Mouse (Mus musculus) kidney, postnatal 0 days (tissue): ENCODE data around the gene Cdc42bpa. TPM values are rescaled to one million over a fixed set of nuclear protein-coding genes. Genes with fewer than 3 reads are reported as not detected.
A peak's percentile ranks its signal among the peaks of the same experiment; 100 is the strongest.
"Not testable (repeated sequence)": the region's sequence is repeated elsewhere in the genome, so short reads cannot be mapped to it uniquely, and the experiment has no call there.

Source experiments
- ATAC-seq: fragments of 200-750 bp; cut with Nextera tagmentation; replicated peaks from 2 replicates; pipeline ENCODE4 v1.8.0; 2017; ENCODE audit warnings: low read depth, moderate number of reproducible peaks, moderate TSS enrichment, moderate library complexity; ENCODE audit not compliant: low FRiP score
- DNase-seq: peaks from one replicate; pipeline ENCODE4 v3.0.0-alpha.2; 2016; ENCODE audit warnings: low spot score
- H3K27ac ChIP-seq: fragments of 300-500 bp; sonication (generic); 2 replicates; pipeline ENCODE4 v1.5.1; 2014; ENCODE audit warnings: mild to moderate bottlenecking
- H3K27me3 ChIP-seq: fragments of 300-500 bp; sonication (generic); 2 replicates; pipeline ENCODE4 v1.6.1; 2014; ENCODE audit warnings: low read length, mixed read lengths; ENCODE audit not compliant: insufficient read depth
- H3K36me3 ChIP-seq: fragments of 300-500 bp; sonication (generic); 2 replicates; pipeline ENCODE4 v1.6.1; 2014; ENCODE audit warnings: low read length, mixed read lengths; ENCODE audit not compliant: insufficient read depth
- H3K4me1 ChIP-seq: fragments of 300-500 bp; sonication (generic); replicated peaks from 2 replicates; pipeline ENCODE4 v1.6.1; 2014; ENCODE audit warnings: antibody characterized with exemption, low read length, mixed read lengths; ENCODE audit not compliant: insufficient read depth
- H3K4me2 ChIP-seq: fragments of 300-500 bp; sonication (generic); 2 replicates; pipeline ENCODE4 v1.6.1; 2014; ENCODE audit warnings: mild to moderate bottlenecking, low read length, moderate library complexity, mixed read lengths
- H3K4me3 ChIP-seq: fragments of 300-500 bp; sonication (generic); replicated peaks from 2 replicates; pipeline ENCODE4 v1.5.1; 2014; ENCODE audit warnings: low read depth, low read length
- H3K9ac ChIP-seq: fragments of 300-500 bp; sonication (generic); 2 replicates; pipeline ENCODE4 v1.6.1; 2014; ENCODE audit warnings: low read depth, low read length
- H3K9me3 ChIP-seq: fragments of 300-500 bp; sonication (generic); replicated peaks from 2 replicates; pipeline ENCODE4 v1.6.1; 2016; ENCODE audit warnings: low read length, inconsistent platforms, mixed read lengths
- CTCF ChIP-seq: IDR thresholded peaks from 2 replicates; pipeline ENCODE4 v1.5.1; 2016; ENCODE audit warnings: antibody characterized with exemption, low read depth, mild to moderate bottlenecking, moderate library complexity
- WGBS: fragments of 180-500 bp; shearing (Covaris S2); extraction: QIAGEN DNeasy Blood & Tissue Kit; methylation state at CpG from one replicate; pipeline ENCODE4 v1.1.7; 2014; 5-methylcytosine and 5-hydroxymethylcytosine counted together
- polyA plus RNA-seq: library from polyadenylated mRNA; unstranded; fragments of >200 nt; fragmentation: Nextera tagmentation; extraction: Ambion mirVana; gene quantifications from 2 replicates; pipeline ENCODE4 v1.2.1, GENCODE M21; 2015

Cdc42bpa gene
- polyA plus RNA-seq, 1 experiment from 2014 or later = 15.8 TPM

- Histone ChIP-seq H3K27me3 (no peaks in the 10 kb centered on the region), H3K4me2 (no peak overlapping the region), H3K4me3 (no peak overlapping the region), H3K9ac (no peak overlapping the region), H3K9me3 (no peaks in the 10 kb centered on the region), H3K36me3 (0 out of 2 replicates have a peak, but pooled peaks cover 2% of the 10 kb centered on the region), H3K4me1 (0 out of 2 replicates have a peak, but pooled peaks cover 6% of the 10 kb centered on the region), H3K27ac (no peak overlapping the region)
- WGBS = 53% methylated on average over 11 of the region's 11 CpGs
- ATAC-seq (no peak), DNase-seq (peak; percentile 12)
- TF ChIP-seq CTCF = no peak
These were observed 61.4 kb downstream of the Cdc42bpa start for GRCm38 (mm10) chr1:180021463-180022296.

DNA sequence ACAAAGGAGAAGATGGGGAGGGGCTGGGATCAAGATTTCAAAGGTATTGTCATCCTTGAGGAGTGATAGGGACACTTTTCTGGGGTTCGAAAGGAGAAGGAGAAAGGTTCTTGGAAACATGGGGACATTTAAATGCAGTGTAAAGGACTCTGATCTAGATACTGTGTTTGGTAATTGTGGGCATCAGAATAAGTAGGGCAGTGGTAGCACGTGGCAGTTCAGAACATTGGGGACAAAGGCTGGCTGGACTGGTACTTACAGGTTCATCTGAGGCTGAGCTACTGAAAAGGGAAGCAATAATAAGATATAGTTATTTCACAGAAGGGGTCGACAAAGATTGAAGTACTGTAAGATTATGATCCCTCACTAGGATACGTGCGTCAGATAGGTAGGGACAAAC, 63.2 kb downstream of the Cdc42bpa start:
- Histone ChIP-seq H3K9me3 (no peaks in the 10 kb centered on the region), H3K9ac (no peak overlapping the region), H3K27me3 (no peaks in the 10 kb centered on the region), H3K27ac (no peak overlapping the region), H3K36me3 (0 out of 2 replicates have a peak, but pooled peaks cover 2% of the 10 kb centered on the region), H3K4me2 (no peak overlapping the region), H3K4me1 (0 out of 2 replicates have a peak, but pooled peaks cover 6% of the 10 kb centered on the region), H3K4me3 (no peak overlapping the region)
- no peak for ATAC-seq
- no peak for TF ChIP-seq CTCF
- WGBS = 86% methylated on average over 5 of the region's 5 CpGs
- DNase-seq = no peak

- WGBS = 92% methylated on average over 5 of the region's 5 CpGs
- H3K36me3 ChIP-seq, H3K4me1 ChIP-seq, H3K9ac ChIP-seq, H3K9me3 ChIP-seq, ATAC-seq, DNase-seq, H3K4me2 ChIP-seq, H3K27me3 ChIP-seq, H3K27ac ChIP-seq, H3K4me3 ChIP-seq: not testable (repeated sequence)
These were observed 69.6 kb downstream of the Cdc42bpa start for GRCm38 (mm10) chr1:180029863-180030262.

GRCm38 (mm10) chr1:180030631-180031365, 70.5 kb downstream of the Cdc42bpa start:
- ATAC-seq = no peak
- WGBS = 85% methylated on average over 8 of the region's 8 CpGs
- H3K27me3 ChIP-seq = no peaks in the 10 kb centered on the region
- no peak overlapping the region for H3K27ac ChIP-seq
- no peaks in the 10 kb centered on the region for H3K4me1 ChIP-seq
- H3K4me3 ChIP-seq = no peak overlapping the region
- H3K36me3 ChIP-seq = 0 out of 2 replicates have a peak, but pooled peaks cover 5% of the 10 kb centered on the region
- H3K4me2 ChIP-seq = no peak overlapping the region
- no peak for TF ChIP-seq CTCF
- no peak overlapping the region for H3K9ac ChIP-seq
- no peak for DNase-seq
- no peaks in the 10 kb centered on the region for H3K9me3 ChIP-seq

DNA sequence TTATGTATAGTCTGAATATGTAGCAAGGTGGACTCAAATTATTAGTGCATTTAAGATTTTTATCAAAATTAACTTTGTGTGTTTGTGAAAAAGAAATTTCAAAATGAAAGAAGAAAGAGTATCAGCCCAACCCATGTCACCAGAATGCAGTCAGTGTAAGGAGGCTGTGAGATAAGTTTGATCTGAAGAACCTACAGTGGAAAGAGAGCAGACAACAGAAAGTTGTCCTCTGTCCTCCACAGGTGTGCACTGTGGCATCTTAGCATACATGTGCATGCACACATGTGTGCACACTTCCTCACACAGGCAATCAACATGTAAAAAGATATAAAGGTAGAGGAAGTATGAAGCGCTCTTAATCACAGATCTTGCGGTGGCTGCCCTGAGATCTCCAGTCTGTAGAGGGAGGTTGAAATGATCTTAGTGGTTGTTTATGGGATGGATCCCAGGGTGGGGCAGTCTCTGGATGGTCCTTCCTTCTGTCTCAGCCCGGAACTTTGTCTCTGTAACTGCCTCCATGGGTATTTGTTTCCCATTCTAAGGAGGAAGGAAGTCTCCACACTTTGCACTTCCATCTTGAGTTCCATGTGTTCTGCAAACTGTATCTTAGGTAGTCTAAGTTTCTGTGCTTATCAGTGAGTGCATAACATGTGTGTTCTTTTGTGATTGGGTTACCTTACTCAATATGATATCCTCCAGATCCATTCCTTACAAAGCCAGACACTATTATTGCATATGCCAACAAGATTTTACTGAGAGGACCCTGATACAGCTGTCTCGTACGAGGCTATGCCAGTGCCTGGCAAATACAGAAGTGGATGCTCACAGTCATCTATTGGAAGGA, 71.7 kb downstream of the Cdc42bpa start:
- Histone ChIP-seq H3K4me1 (no peaks in the 10 kb centered on the region), H3K27ac (no peak overlapping the region), H3K27me3 (no peaks in the 10 kb centered on the region), H3K4me3 (no peak overlapping the region), H3K9me3 (no peaks in the 10 kb centered on the region), H3K9ac (no peak overlapping the region), H3K36me3 (0 out of 2 replicates have a peak, but pooled peaks cover 5% of the 10 kb centered on the region), H3K4me2 (no peak overlapping the region)
- ATAC-seq (no peak), DNase-seq (no peak)
- WGBS = 94% methylated on average over 5 of the region's 5 CpGs
- no peak for TF ChIP-seq CTCF

DNA sequence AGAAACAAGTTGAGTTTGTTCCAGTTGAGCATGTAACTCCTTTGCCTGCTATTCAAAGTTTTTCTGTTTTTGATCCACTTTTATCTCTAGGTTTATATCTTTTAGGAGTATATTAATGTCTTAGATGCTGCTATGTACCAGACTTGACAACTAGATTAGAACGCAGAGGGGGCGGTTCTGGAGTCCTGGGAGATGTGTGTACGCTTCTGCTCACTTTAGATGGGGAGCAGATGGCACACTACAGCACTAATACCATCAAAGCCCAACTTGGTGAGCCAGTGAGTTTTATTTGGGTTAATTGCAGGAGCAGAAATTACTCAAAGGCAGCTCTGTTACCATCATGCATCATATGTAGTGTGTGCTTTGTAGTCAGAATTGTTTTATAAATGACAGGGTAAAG, 77.2 kb downstream of the Cdc42bpa start:
- 79% methylated on average over 3 of the region's 3 CpGs for WGBS
- no peak for TF ChIP-seq CTCF
- ATAC-seq (no peak), DNase-seq (no peak)
- Histone ChIP-seq H3K4me3 (no peak overlapping the region), H3K4me2 (no peak overlapping the region), H3K27ac (no peak overlapping the region), H3K4me1 (no peaks in the 10 kb centered on the region), H3K9ac (no peak overlapping the region), H3K9me3 (no peaks in the 10 kb centered on the region), H3K27me3 (no peaks in the 10 kb centered on the region), H3K36me3 (no peaks in the 10 kb centered on the region)
